Mouse (Mus musculus): ENCODE measurements around the gene Gfap.

GRCm38 (mm10) chr11:102946992-102947343, 46.3 kb upstream of the Gfap start:
- TF ChIP-seq BHLHE40 (IDR thresholded peaks at IDR 0.05; ENCODE audit: low read depth, low read length) (no peak), POLR2A (IDR thresholded peaks at IDR 0.05; ENCODE audit: low read depth, low read length) (no peak), CTCF (conservative IDR thresholded peaks at IDR 0.05 in 1 of 2, IDR thresholded peaks at IDR 0.05 in 1 of 2; ENCODE audit: low read depth in 2 of 2, low read length in 2 of 2) (no peak), TCF12 (IDR thresholded peaks at IDR 0.05; ENCODE audit: low read depth, low read length) (no peak), MAFK (IDR thresholded peaks at IDR 0.05; ENCODE audit: insufficient replicate concordance, low read length) (no peak), ELF1 (IDR thresholded peaks at IDR 0.05; ENCODE audit: low read depth, low read length) (no peak), EP300 (IDR thresholded peaks at IDR 0.05; ENCODE audit: low read length) (no peak), E2F4 (IDR thresholded peaks at IDR 0.05; ENCODE audit: insufficient replicate concordance, low read depth, low read length) (no peak)

All from CH12.LX (cell line).